Mouse (Mus musculus): ENCODE data around the gene Krtap16-1. TPM values are rescaled to one million over a fixed set of nuclear protein-coding genes. Genes with fewer than 3 reads are reported as not detected.

Gene Krtap16-1
- not detected for polyA plus RNA-seq (2012; fragmentation: generic; extraction: Trizol)
- long read RNA-seq, experiment 1 = 0 reads
- long read RNA-seq, experiment 2 = 0 reads

- Histone ChIP-seq H3ac (ENCODE audit: control insufficient read depth, insufficient read length, low read depth) (peak within 1 kb of the TSS; percentile 31), H3K4me3 (ENCODE audit: insufficient read depth, poor library complexity, severe bottlenecking) (no peak within 1 kb of the TSS), H3K79me2 (ENCODE audit: control insufficient read depth, insufficient read depth) (no peaks in the 10 kb centered on the region), H3K36me3 (ENCODE audit: control insufficient read depth, insufficient read depth) (no peaks in the 10 kb centered on the region), H3K79me3 (ENCODE audit: low read depth) (no peaks in the 10 kb centered on the region), H3K27me3 (ENCODE audit: control insufficient read depth, insufficient read depth, insufficient read length) (peaks cover 31% of the 10 kb centered on the region)
- TF ChIP-seq MYOD1 (IDR thresholded peaks at IDR 0.05; ENCODE audit: control insufficient read depth, insufficient read length, low read depth) (peak; percentile 81), CTCF (IDR thresholded peaks at IDR 0.05; ENCODE audit: control insufficient read depth, insufficient read depth, insufficient read length) (no peak), USF1 (IDR thresholded peaks at IDR 0.05; ENCODE audit: low read depth) (no peak)
Observed at GRCm38 (mm10) chr11:99986180-99986647, at the start of gene Krtap16-1. TSS of gene Krtap16-1 (minus strand) at chr11:99986597.

GRCm38 (mm10) chr11:100029768-100030167, 43.4 kb upstream of the Krtap16-1 start, which contains the start of gene Krt33b:
TSS of gene Krt33b (minus strand) at chr11:100029868.
- H3K79me2 ChIP-seq (ENCODE audit: control insufficient read depth, insufficient read depth) = no peaks in the 10 kb centered on the region
- H3K36me3 ChIP-seq (ENCODE audit: control insufficient read depth, insufficient read depth) = no peaks in the 10 kb centered on the region
- no peak for TF ChIP-seq MAX (IDR thresholded peaks at IDR 0.05)
- no peak for TF ChIP-seq USF1 (IDR thresholded peaks at IDR 0.05; ENCODE audit: low read depth)
- no peak for TF ChIP-seq CEBPB (IDR thresholded peaks at IDR 0.05; ENCODE audit: low read depth)
- TF ChIP-seq MYOD1 (IDR thresholded peaks at IDR 0.05; ENCODE audit: control insufficient read depth, insufficient read length, low read depth) = no peak
- TF ChIP-seq FOSL1 (IDR thresholded peaks at IDR 0.05; ENCODE audit: insufficient read depth, low read length, poor library complexity, severe bottlenecking) = no peak
- no peak within 1 kb of the TSS for H3K4me3 ChIP-seq (ENCODE audit: insufficient read depth, poor library complexity, severe bottlenecking)
- H3ac ChIP-seq (ENCODE audit: control insufficient read depth, insufficient read length, low read depth) = no peak within 1 kb of the TSS
- peaks cover 13% of the 10 kb centered on the region for H3K27me3 ChIP-seq (ENCODE audit: control insufficient read depth, insufficient read depth, insufficient read length)
- no peaks in the 10 kb centered on the region for H3K79me3 ChIP-seq (ENCODE audit: low read depth)

DNA sequence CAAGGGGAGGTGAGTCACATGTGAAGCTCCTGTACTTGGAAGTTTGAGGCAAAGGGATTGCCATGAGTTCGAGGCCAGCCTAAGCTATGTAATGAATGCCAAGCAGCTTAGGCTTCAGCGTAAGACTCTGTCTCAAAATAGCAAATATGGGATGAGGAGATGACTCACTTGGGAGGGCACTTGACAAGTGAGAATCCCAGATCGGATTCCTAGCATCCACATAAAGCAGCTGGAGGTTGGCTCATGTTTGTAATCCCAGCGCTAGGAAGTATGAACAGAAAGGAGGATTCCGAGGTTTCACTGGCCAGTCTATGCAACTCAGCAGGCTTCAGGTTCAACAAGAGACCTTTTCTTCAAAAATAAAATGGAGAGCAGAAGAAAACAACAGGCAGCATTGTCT, 35.0 kb upstream of the Krtap16-1 start:
- TF ChIP-seq MYOD1 (IDR thresholded peaks at IDR 0.05; ENCODE audit: control insufficient read depth, insufficient read length, low read depth) (no peak), CEBPB (IDR thresholded peaks at IDR 0.05; ENCODE audit: low read depth) (no peak), MYOG (IDR thresholded peaks at IDR 0.05; ENCODE audit: control insufficient read depth, extremely low read depth, insufficient read length) (no peak), MAX (IDR thresholded peaks at IDR 0.05) (no peak), FOSL1 (IDR thresholded peaks at IDR 0.05; ENCODE audit: insufficient read depth, low read length, poor library complexity, severe bottlenecking) (no peak), CTCF (IDR thresholded peaks at IDR 0.05; ENCODE audit: control insufficient read depth, insufficient read depth, insufficient read length) (no peak), USF1 (IDR thresholded peaks at IDR 0.05; ENCODE audit: low read depth) (no peak)
- Histone ChIP-seq H3K79me3 (ENCODE audit: low read depth) (no peaks in the 10 kb centered on the region), H3K27me3 (ENCODE audit: control insufficient read depth, insufficient read depth, insufficient read length) (no peaks in the 10 kb centered on the region), H3K79me2 (ENCODE audit: control insufficient read depth, insufficient read depth) (no peaks in the 10 kb centered on the region), H3K36me3 (ENCODE audit: control insufficient read depth, insufficient read depth) (no peaks in the 10 kb centered on the region), H3ac (ENCODE audit: control insufficient read depth, insufficient read length, low read depth) (no peak overlapping the region), H3K4me3 (ENCODE audit: insufficient read depth, poor library complexity, severe bottlenecking) (no peak overlapping the region)

- no peak overlapping the region for H3ac ChIP-seq (ENCODE audit: control insufficient read depth, insufficient read length, low read depth)
- TF ChIP-seq MAX (IDR thresholded peaks at IDR 0.05) = no peak
- no peak overlapping the region for H3K4me3 ChIP-seq (ENCODE audit: insufficient read depth, poor library complexity, severe bottlenecking)
- H3K36me3 ChIP-seq (ENCODE audit: control insufficient read depth, insufficient read depth) = no peaks in the 10 kb centered on the region
- no peaks in the 10 kb centered on the region for H3K79me3 ChIP-seq (ENCODE audit: low read depth)
- no peaks in the 10 kb centered on the region for H3K27me3 ChIP-seq (ENCODE audit: control insufficient read depth, insufficient read depth, insufficient read length)
- no peaks in the 10 kb centered on the region for H3K79me2 ChIP-seq (ENCODE audit: control insufficient read depth, insufficient read depth)
Observed at GRCm38 (mm10) chr11:100019466-100019865, 33.1 kb upstream of the Krtap16-1 start.

DNA sequence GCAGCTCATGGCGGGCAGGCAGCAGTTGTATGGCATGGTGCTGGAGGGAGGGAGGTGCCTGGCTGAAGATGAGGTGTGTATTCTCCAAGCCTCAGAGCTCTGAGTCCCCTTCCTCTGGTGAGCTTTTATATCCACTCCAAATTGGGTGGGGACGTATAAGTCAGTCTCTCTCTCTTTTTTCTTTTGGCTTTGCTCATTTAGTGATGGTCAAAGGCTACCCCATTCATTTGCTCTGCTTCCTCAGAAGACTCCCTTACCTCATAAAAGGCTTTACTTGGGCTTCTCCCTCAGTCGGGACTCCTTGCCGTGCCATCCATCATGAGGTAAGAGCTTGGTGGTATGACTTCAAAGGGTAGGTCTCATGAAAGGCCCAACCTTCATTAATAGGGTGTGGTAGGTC, 29.7 kb upstream of the Krtap16-1 start, which contains the start of gene Krt33a:
TSS of gene Krt33a (minus strand) at position 101 of the 400 bp plus-strand sequence.
- Histone ChIP-seq H3K27me3 (ENCODE audit: control insufficient read depth, insufficient read depth, insufficient read length) (no peaks in the 10 kb centered on the region), H3K79me3 (ENCODE audit: low read depth) (no peaks in the 10 kb centered on the region), H3K4me3 (ENCODE audit: insufficient read depth, poor library complexity, severe bottlenecking) (no peak within 1 kb of the TSS), H3K36me3 (ENCODE audit: control insufficient read depth, insufficient read depth) (no peaks in the 10 kb centered on the region), H3K79me2 (ENCODE audit: control insufficient read depth, insufficient read depth) (no peaks in the 10 kb centered on the region), H3ac (ENCODE audit: control insufficient read depth, insufficient read length, low read depth) (no peak within 1 kb of the TSS)
- TF ChIP-seq MYOD1 (IDR thresholded peaks at IDR 0.05; ENCODE audit: control insufficient read depth, insufficient read length, low read depth) (no peak), FOSL1 (IDR thresholded peaks at IDR 0.05; ENCODE audit: insufficient read depth, low read length, poor library complexity, severe bottlenecking) (no peak), CTCF (IDR thresholded peaks at IDR 0.05; ENCODE audit: control insufficient read depth, insufficient read depth, insufficient read length) (no peak), MAX (IDR thresholded peaks at IDR 0.05) (no peak), CEBPB (IDR thresholded peaks at IDR 0.05; ENCODE audit: low read depth) (no peak), MYOG (IDR thresholded peaks at IDR 0.05; ENCODE audit: control insufficient read depth, extremely low read depth, insufficient read length) (no peak), USF1 (IDR thresholded peaks at IDR 0.05; ENCODE audit: low read depth) (no peak)

DNA sequence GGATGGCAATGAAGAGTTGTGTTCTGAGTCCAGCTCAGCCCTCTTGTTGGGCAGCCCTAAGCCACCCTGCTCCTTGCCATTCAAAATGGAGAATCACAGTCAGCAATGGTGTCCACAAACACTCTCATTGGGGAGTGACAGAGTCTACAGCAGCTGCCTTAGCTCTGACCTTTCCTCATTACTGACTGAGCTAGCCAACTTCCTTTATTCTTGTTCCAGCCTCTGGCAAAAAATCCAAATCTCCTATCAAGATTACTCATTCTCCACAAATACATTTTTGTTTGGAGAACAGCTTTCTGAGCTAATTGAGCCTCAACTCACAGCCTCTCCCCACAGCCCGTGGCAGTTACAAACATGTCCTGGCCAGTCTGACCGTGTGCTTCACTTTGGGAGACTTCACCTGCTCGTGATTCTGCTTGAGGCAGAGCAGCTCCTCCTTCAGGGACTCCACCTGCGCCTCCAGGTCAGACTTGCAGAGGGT, 27.3 kb upstream of the Krtap16-1 start:
- Histone ChIP-seq H3K27me3 (ENCODE audit: control insufficient read depth, insufficient read depth, insufficient read length) (no peaks in the 10 kb centered on the region), H3K79me2 (ENCODE audit: control insufficient read depth, insufficient read depth) (no peaks in the 10 kb centered on the region), H3ac (ENCODE audit: control insufficient read depth, insufficient read length, low read depth) (no peak overlapping the region), H3K4me3 (ENCODE audit: insufficient read depth, poor library complexity, severe bottlenecking) (no peak overlapping the region), H3K79me3 (ENCODE audit: low read depth) (no peaks in the 10 kb centered on the region), H3K36me3 (ENCODE audit: control insufficient read depth, insufficient read depth) (no peaks in the 10 kb centered on the region)
- TF ChIP-seq MYOG (IDR thresholded peaks at IDR 0.05; ENCODE audit: control insufficient read depth, extremely low read depth, insufficient read length) (no peak), MYOD1 (IDR thresholded peaks at IDR 0.05; ENCODE audit: control insufficient read depth, insufficient read length, low read depth) (no peak), FOSL1 (IDR thresholded peaks at IDR 0.05; ENCODE audit: insufficient read depth, low read length, poor library complexity, severe bottlenecking) (no peak), CEBPB (IDR thresholded peaks at IDR 0.05; ENCODE audit: low read depth) (no peak), CTCF (IDR thresholded peaks at IDR 0.05; ENCODE audit: control insufficient read depth, insufficient read depth, insufficient read length) (no peak), MAX (IDR thresholded peaks at IDR 0.05) (no peak), USF1 (IDR thresholded peaks at IDR 0.05; ENCODE audit: low read depth) (no peak)

Data from C2C12 (cell line).